Mouse (Mus musculus) neural tube, embryonic 13.5 days (tissue): ENCODE measurements around the gene Doc2b. TPM values are rescaled to one million over a fixed set of nuclear protein-coding genes. Genes with fewer than 3 reads are reported as not detected.

Source experiments
- ATAC-seq: fragments of 200-750 bp; cut with Nextera tagmentation; 2 replicates; pipeline ENCODE4 v1.8.0; 2017; ENCODE audit warnings: low read depth, mild to moderate bottlenecking, moderate TSS enrichment, moderate library complexity
- H3K27ac ChIP-seq: fragments of 300-500 bp; sonication (generic); replicated peaks from 2 replicates; pipeline ENCODE4 v1.5.1; 2015; ENCODE audit warnings: moderate library complexity, mild to moderate bottlenecking, inconsistent platforms
- H3K27me3 ChIP-seq: fragments of 300-500 bp; sonication (generic); 2 replicates; pipeline ENCODE4 v1.6.1; 2015; ENCODE audit warnings: mild to moderate bottlenecking, inconsistent platforms
- H3K36me3 ChIP-seq: fragments of 300-500 bp; sonication (generic); 2 replicates; pipeline ENCODE4 v1.6.1; 2015; ENCODE audit warnings: mild to moderate bottlenecking, inconsistent platforms
- H3K4me1 ChIP-seq: fragments of 300-500 bp; sonication (generic); replicated peaks from 2 replicates; pipeline ENCODE4 v1.6.1; 2015; ENCODE audit warnings: inconsistent platforms
- H3K4me2 ChIP-seq: fragments of 300-500 bp; sonication (generic); 2 replicates; pipeline ENCODE4 v1.6.1; 2015; ENCODE audit warnings: inconsistent platforms, mild to moderate bottlenecking, moderate library complexity
- H3K4me3 ChIP-seq: fragments of 300-500 bp; sonication (generic); 2 replicates; pipeline ENCODE4 v1.5.1; 2015; ENCODE audit warnings: mild to moderate bottlenecking, inconsistent platforms
- H3K9ac ChIP-seq: fragments of 300-500 bp; sonication (generic); 2 replicates; pipeline ENCODE4 v1.6.1; 2015; ENCODE audit warnings: moderate library complexity, mild to moderate bottlenecking, inconsistent platforms
- H3K9me3 ChIP-seq: fragments of 300-500 bp; sonication (generic); 2 replicates; pipeline ENCODE4 v1.6.1; 2016; ENCODE audit warnings: inconsistent platforms
- WGBS: fragments of 180-500 bp; shearing (Covaris S2); methylation state at CpG from one replicate; pipeline ENCODE4 v1.1.7; 2015; 5-methylcytosine and 5-hydroxymethylcytosine counted together
- polyA plus RNA-seq: library from polyadenylated mRNA; unstranded; fragments of >200 nt; fragmentation: Nextera tagmentation; extraction: Ambion mirVana; gene quantifications from 2 replicates; pipeline ENCODE4 v1.2.1, GENCODE M21; 2015

The Doc2b gene
- polyA plus RNA-seq, 1 experiment from 2014 or later, result 0.92 TPM

DNA sequence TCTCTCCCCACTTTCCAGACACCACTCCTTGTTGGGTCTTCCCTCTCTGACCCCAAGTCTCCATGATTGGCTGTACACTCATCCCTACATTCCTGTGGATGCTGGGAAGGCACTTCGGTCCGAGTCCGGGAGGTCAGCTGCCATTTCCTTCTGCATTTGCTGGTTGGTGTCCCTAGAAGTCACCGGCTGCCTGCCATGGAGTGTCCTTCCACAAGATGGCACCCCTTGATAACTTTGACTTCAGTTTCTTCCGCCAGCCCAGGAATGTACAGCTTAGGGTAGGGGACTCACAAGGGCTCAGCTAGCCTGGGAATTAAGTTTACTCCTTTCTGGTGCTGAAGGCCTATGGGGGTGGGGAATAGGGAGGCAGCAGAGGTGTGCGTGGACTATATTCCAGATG lies 13.9 kb downstream of the Doc2b start:
- no peaks in the 10 kb centered on the region for H3K27me3 ChIP-seq
- H3K9me3 ChIP-seq, result no peaks in the 10 kb centered on the region
- H3K4me1 ChIP-seq, result no peaks in the 10 kb centered on the region; the same call in 1 of the 2 replicates
- H3K9ac ChIP-seq, result no peak overlapping the region
- no peak overlapping the region for H3K4me2 ChIP-seq
- no peak overlapping the region for H3K27ac ChIP-seq
- 26% methylated on average over 6 of the region's 6 CpGs for WGBS
- H3K4me3 ChIP-seq, result no peak overlapping the region
- peak; percentile 63; the same call in 1 of the 2 replicates for ATAC-seq
- no peaks in the 10 kb centered on the region for H3K36me3 ChIP-seq

DNA sequence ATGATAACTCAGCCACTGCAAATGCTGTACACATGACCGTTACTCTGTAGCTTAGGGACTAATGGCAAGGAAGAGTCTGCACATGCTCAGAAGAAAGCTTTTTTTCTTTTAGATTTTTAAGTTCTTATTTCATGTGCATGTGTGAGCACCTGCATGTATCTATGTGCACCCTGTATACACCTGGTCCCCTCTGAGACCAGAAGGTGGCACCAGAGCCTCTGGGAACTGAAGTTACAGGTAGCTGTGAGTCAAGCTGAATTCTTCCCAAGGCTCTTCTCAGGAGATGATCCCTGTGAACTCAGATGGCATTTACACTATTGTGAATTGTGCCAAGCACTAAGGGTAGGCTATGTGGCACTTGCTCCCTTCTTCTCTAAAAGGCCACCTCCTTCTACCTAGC lies 19.9 kb downstream of the Doc2b start:
- no peaks in the 10 kb centered on the region; the same call in 1 of the 2 replicates for H3K4me1 ChIP-seq
- no peak for ATAC-seq
- 89% methylated on average over 1 of the region's 1 CpGs for WGBS
- no peak overlapping the region for H3K4me2 ChIP-seq
- no peaks in the 10 kb centered on the region for H3K9me3 ChIP-seq
- no peak overlapping the region for H3K27ac ChIP-seq
- H3K9ac ChIP-seq, result no peak overlapping the region
- no peak overlapping the region for H3K4me3 ChIP-seq
- no peaks in the 10 kb centered on the region for H3K36me3 ChIP-seq
- no peaks in the 10 kb centered on the region for H3K27me3 ChIP-seq

DNA sequence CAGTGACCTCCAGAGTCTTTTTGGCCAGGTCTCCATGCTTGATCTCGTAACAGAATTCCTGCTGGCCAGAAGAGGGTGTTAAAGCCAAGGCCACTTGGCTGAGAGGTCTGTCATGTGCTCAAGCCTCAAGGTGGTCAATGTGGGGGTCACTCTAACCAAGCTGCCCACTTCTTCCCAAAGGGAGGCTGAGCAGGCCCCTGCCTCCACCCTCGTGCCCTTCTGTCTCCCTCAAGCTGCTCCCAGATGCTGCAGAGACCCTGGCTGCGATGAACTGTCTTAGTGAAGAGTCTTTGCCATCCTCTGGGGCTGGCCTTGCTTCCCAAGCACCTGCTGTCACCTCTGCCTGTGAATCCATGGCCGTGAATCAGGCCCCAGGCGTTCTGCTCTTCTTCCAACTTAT lies 23.3 kb downstream of the Doc2b start:
- Histone ChIP-seq H3K36me3 (peaks cover 7% of the 10 kb centered on the region), H3K27ac (no peak overlapping the region), H3K4me1 (peaks cover 10% of the 10 kb centered on the region), H3K9ac (no peak overlapping the region), H3K4me2 (no peak overlapping the region), H3K9me3 (no peaks in the 10 kb centered on the region), H3K4me3 (no peak overlapping the region), H3K27me3 (no peaks in the 10 kb centered on the region)
- no peak for ATAC-seq
- 77% methylated on average over 5 of the region's 5 CpGs for WGBS

DNA sequence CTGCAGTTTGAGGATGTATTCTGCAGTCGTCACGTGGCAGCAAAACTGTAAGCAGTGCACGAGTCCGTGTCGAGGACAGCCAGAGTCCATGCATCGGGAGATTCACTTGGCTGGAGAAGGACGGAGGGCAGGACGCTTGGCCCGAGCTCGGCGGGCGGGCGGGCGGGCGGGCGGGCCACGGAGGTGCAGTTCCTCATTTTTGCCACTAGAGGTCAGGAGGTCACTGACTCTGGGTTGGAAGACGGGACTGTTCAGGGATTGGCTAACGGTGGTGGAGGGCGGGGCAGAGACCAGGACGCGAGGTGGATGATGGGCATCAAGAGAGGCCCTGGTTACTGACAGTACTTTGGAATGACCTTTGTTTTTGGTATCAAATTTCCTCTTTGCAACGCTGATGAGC lies 26.6 kb downstream of the Doc2b start:
- Histone ChIP-seq H3K36me3 (peaks cover 41% of the 10 kb centered on the region), H3K27me3 (no peaks in the 10 kb centered on the region), H3K27ac (no peak overlapping the region; the same call in 1 of the 2 replicates), H3K4me3 (0 out of 2 replicates have a peak overlapping the region, but pooled peaks have one; percentile 5), H3K4me1 (peaks cover 10% of the 10 kb centered on the region), H3K9ac (0 out of 2 replicates have a peak overlapping the region, but pooled peaks have one; percentile 50), H3K4me2 (peak overlapping the region; percentile 49), H3K9me3 (no peaks in the 10 kb centered on the region)
- WGBS, result under 1% methylated on average over 23 of the region's 23 CpGs
- ATAC-seq, result peak; percentile 92

DNA sequence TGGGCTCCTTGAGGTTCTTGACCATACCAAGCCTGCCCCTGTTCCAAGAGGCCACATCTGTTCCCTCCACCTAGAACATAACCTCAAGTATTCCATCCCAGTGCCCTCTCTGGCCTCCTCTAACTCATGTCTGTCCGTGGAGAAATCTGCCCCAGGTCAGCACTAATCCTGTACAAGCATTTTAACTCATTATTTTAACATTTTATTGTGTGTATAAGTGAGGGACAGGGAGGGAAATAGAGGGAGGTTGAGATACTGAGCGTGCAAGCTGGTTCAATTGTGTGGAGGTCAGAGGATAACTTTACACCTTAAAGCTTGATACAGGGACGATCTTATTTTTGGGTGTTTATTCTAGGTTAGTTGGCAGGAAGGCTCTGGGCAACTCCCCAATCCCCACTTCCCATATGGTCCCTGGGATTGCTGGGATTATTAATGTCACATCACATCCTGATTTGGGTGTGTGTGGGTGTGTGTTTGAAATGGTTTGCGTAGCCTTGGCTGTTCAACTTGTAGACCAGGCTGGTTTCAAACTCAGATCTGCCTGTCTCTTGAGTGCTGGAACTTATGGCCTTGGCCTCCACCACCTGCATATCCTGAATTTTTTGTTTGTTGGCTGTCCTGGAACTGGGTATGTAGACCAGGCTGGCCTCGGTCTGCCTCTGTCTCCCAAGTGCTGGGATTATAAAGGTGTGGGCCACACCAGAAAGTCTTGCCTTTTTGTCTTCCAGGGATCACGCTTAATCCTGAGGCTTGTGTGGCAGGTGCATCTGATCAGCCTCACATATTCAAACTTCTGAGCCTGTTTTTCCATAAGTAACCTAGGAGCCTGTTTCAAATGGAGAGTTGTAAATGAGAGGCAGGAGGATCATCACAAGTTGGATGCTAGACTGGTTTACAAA lies 27.5 kb downstream of the Doc2b start:
- Histone ChIP-seq H3K4me2 (peak overlapping the region; percentile 49; the same call in 1 of the 2 replicates), H3K4me1 (peaks cover 10% of the 10 kb centered on the region), H3K36me3 (peaks cover 41% of the 10 kb centered on the region), H3K9ac (no peak overlapping the region), H3K27me3 (no peaks in the 10 kb centered on the region), H3K4me3 (no peak overlapping the region), H3K27ac (no peak overlapping the region), H3K9me3 (no peaks in the 10 kb centered on the region)
- ATAC-seq, result no peak
- WGBS, result 61% methylated on average over 6 of the region's 6 CpGs

DNA sequence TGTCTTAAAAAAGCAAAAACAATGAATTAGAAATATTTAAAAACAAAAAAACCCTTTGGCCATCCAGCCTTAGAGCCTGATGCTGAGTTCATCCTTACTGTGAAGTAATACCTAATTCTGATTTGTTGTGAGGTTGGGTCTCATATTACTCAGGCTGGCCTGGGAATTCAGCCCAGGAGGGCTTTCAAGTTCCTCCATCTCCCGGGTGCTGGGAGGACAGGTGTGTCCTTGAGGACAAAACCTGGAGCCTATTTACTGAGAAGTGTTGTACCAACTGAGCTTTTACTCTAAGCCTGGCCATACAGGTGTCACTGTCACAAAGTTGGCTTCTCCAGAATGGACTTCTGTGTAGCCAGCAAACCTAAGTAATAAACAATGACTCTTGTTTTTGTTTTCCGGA lies 28.8 kb downstream of the Doc2b start:
- ATAC-seq, result no peak
- Histone ChIP-seq H3K4me3 (no peak overlapping the region), H3K9ac (no peak overlapping the region), H3K9me3 (no peaks in the 10 kb centered on the region), H3K36me3 (peaks cover 49% of the 10 kb centered on the region), H3K27me3 (no peaks in the 10 kb centered on the region), H3K27ac (no peak overlapping the region), H3K4me1 (peaks cover 10% of the 10 kb centered on the region), H3K4me2 (no peak overlapping the region)
- 76% methylated on average over 2 of the region's 2 CpGs for WGBS

DNA sequence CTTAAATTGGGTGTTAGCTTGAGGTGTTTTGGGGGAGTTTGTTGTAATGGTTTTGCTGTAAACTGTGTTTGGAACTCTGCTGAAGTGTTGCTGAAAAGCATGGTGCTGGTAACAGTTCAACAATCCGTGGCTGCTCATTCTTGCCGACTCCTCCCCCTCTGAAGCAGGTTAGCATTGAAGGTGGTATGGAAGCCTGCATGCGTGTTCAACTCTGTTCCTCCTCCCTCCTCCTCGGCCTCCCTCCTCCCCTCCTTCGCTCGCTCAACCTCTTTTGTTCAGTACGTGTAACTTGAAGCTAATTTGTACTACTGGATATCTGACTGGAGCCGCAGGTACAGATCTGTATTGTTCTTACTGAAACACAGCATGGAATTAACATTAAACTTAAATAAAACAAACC lies 30.7 kb downstream of the Doc2b start:
- Histone ChIP-seq H3K4me1 (peaks cover 10% of the 10 kb centered on the region), H3K36me3 (peaks cover 66% of the 10 kb centered on the region), H3K27me3 (no peaks in the 10 kb centered on the region), H3K27ac (no peak overlapping the region), H3K9ac (no peak overlapping the region), H3K4me3 (no peak overlapping the region), H3K9me3 (no peaks in the 10 kb centered on the region), H3K4me2 (no peak overlapping the region)
- no peak for ATAC-seq
- 83% methylated on average over 8 of the region's 8 CpGs for WGBS

DNA sequence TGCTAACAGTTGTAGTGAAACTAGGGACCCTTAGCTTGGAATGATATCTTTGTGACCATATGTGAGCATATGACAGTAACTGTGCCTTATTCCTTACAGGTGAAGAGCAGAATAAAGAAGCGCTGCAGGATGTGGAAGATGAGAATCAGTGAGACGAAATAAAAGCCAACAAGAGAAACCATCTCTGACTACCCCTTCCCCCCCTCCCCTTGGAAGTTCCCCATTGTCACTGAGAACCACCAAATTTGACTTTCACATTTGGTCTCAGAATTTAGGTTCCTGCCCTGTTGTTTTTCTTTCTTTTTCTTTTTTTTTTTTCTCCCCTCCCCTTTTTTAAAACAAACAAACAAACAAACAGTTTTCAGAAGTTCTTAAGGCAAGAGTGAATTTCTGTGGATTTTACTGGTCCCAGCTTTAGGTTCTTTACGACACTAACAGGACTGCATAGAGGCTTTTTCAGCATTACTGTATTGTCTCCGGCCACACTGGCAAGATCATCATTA lies 31.3 kb downstream of the Doc2b start:
- ATAC-seq, result no peak
- no peak overlapping the region for H3K27ac ChIP-seq
- H3K4me2 ChIP-seq, result no peak overlapping the region
- no peaks in the 10 kb centered on the region for H3K27me3 ChIP-seq
- peaks cover 72% of the 10 kb centered on the region for H3K36me3 ChIP-seq
- H3K4me3 ChIP-seq, result no peak overlapping the region
- no peak overlapping the region for H3K9ac ChIP-seq
- 83% methylated on average over 4 of the region's 4 CpGs for WGBS
- H3K9me3 ChIP-seq, result no peaks in the 10 kb centered on the region
- H3K4me1 ChIP-seq, result peaks cover 7% of the 10 kb centered on the region

DNA sequence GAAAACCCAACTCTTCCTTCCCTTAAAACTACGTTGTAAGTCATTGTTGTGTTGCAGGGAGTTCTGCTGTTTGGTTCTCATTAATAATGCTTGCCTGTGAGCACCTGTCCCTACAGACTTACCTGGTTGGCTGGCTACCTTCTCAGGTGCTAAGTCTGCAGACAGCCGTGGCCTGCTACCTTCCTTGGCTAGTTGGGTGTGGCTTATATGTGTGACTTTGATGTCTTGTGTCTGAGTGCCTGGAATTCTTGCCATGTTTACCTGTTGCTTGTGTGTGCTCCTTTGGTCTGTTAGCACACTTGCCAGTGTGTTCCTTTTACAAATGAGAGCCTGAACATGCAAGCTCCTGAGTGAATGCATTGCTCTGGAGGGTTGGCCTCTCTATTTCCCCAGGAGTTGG lies 33.1 kb downstream of the Doc2b start:
- H3K9ac ChIP-seq, result no peak overlapping the region
- no peak for ATAC-seq
- no peak overlapping the region for H3K4me2 ChIP-seq
- H3K27ac ChIP-seq, result no peak overlapping the region
- no peak overlapping the region for H3K4me3 ChIP-seq
- H3K36me3 ChIP-seq, result peaks cover 83% of the 10 kb centered on the region
- no peaks in the 10 kb centered on the region for H3K4me1 ChIP-seq
- H3K9me3 ChIP-seq, result no peaks in the 10 kb centered on the region
- H3K27me3 ChIP-seq, result no peaks in the 10 kb centered on the region
- WGBS, result 85% methylated on average over 2 of the region's 2 CpGs

DNA sequence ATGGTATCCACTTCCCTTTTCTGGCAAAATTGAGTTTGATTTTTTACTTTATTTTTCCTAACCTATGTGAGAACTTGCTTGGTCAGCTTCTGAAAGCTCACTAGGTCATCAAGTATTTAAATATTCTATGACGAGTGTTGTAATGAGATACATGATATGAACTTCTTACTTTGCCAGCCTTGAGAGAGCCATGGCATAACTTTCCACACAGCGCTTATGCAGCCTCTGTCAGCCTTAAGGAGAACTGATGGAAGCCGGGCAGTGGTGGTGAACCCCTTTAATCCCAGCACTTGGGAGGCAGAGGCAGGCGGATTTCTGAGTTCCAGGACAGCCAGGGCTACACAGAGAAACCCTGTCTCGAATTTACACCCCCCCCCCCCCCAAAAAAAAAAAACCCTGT lies 35.1 kb downstream of the Doc2b start:
- peaks cover 82% of the 10 kb centered on the region for H3K36me3 ChIP-seq

DNA sequence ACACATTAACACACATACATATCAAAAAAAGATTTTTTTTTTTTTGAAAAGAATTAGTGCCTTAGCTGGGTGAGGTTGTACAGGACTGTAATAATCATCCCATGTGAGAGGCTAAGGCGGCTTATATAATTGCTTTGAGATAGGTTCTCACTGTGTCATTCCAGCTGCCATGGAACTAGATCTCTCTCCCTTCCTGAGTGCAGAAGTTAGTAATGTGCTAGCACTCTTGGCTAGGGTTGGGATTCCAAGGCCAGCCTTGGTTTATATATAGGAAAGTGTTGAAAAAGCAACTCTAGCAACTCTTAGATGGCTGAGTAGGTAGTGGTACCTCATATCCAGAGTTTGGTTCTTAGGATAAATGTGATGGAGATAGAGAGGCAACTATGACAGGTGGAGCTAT lies 37.3 kb downstream of the Doc2b start:
- Histone ChIP-seq H3K9ac (no peak overlapping the region), H3K4me1 (no peaks in the 10 kb centered on the region), H3K4me2 (no peak overlapping the region), H3K27me3 (no peaks in the 10 kb centered on the region), H3K4me3 (no peak overlapping the region), H3K9me3 (no peaks in the 10 kb centered on the region), H3K36me3 (peaks cover 70% of the 10 kb centered on the region), H3K27ac (no peak overlapping the region)
- no peak for ATAC-seq
- WGBS, result 89% methylated on average over 1 of the region's 1 CpGs

More for the DNA sequence above, 35.1 kb downstream of the Doc2b start:
- H3K4me1 ChIP-seq, result no peaks in the 10 kb centered on the region
- H3K27ac ChIP-seq, result no peak overlapping the region
- H3K27me3 ChIP-seq, result no peaks in the 10 kb centered on the region
- no peak overlapping the region for H3K9ac ChIP-seq
- ATAC-seq, result no peak
- H3K4me3 ChIP-seq, result no peak overlapping the region
- no peak overlapping the region for H3K4me2 ChIP-seq
- 92% methylated on average over 5 of the region's 5 CpGs for WGBS
- H3K9me3 ChIP-seq, result no peaks in the 10 kb centered on the region

DNA sequence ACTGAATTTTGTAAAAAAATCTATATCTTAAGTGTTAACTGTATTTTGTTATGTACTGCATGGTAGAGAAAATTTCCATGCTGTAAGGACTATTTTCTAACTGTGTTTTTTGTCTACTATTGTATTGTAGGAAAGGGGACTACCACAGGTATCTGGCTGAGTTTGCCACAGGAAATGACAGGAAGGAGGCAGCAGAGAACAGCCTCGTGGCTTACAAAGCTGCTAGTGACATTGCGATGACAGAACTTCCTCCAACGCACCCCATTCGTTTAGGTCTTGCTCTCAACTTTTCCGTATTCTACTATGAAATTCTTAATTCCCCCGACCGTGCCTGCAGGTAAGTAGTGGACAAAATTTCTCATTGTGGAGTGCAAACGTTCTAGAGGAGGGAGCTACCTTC lies 39.2 kb downstream of the Doc2b start:
- 89% methylated on average over 8 of the region's 8 CpGs for WGBS
- no peak for ATAC-seq
- no peaks in the 10 kb centered on the region for H3K27me3 ChIP-seq
- peaks cover 10% of the 10 kb centered on the region; the same call in 1 of the 2 replicates for H3K4me1 ChIP-seq
- no peak overlapping the region for H3K4me3 ChIP-seq
- no peak overlapping the region for H3K4me2 ChIP-seq
- H3K27ac ChIP-seq, result no peak overlapping the region
- no peak overlapping the region for H3K9ac ChIP-seq
- no peaks in the 10 kb centered on the region for H3K9me3 ChIP-seq
- H3K36me3 ChIP-seq, result peaks cover 65% of the 10 kb centered on the region
